Mouse (Mus musculus): ENCODE data around the gene Ankef1. TPM values are rescaled to one million over a fixed set of nuclear protein-coding genes. Genes with fewer than 3 reads are reported as not detected.

The Ankef1 gene
- 0.65 and 0.88 TPM in 2 replicates for polyA plus RNA-seq (2016; fragmentation: Nextera tagmentation; extraction: Ambion mirVana)

DNA sequence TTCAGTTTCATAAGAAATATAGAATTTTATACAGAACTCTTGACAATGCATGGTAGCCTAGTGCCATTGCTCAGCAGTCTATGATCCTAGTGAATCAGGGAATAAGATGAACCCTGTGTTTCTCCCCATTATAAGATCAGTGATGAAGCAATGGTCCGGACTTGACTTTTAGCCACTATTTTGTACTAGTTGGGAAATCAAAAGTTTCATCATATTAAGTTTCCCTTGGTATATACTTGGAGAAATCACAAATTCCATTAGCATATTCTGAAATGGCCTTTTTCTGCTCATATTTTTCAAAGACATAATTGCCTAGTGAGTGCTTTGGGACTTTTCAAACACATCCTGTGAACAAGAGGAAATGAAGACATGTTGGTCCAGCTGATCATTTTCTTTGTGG lies at the start of gene Ankef1:
Gene Ankef1, plus strand, starts transcription at position 260 of the 400 bp plus-strand sequence.
- Histone ChIP-seq H3K9ac (replicated peaks) (no peak within 1 kb of the TSS), H3K36me3 (no peaks in the 10 kb centered on the region), H3K27me3 (no peaks in the 10 kb centered on the region), H3K9me3 (no peaks in the 10 kb centered on the region), H3K27ac (replicated peaks) (no peak within 1 kb of the TSS), H3K4me2 (replicated peaks) (no peak within 1 kb of the TSS), H3K4me3 (no peak within 1 kb of the TSS), H3K4me1 (no peaks in the 10 kb centered on the region)
- no peak for ATAC-seq (ENCODE audit: low FRiP score, low read depth)
- 97% methylated on average over 1 of the region's 1 CpGs for WGBS

DNA sequence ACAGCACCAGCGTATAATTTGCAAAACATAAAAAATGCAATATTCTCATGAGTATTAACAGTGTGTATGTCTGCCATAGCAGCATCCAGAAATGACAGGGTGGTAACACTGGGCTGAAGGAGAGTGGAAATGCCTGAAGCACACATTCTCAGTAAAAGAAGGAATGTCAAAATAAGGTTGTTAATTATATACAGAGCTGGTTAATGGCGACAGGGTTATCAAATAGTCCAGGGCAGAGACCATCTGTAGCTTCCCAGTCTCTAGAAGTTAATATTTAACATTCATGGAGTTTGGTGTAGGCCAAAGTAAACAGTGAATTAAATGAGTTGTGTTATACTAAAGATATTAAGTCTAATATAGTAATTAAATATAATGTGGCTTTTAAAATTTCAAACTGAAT lies 45.2 kb upstream of the Ankef1 start:
- H3K9me3 ChIP-seq = no peaks in the 10 kb centered on the region
- H3K4me3 ChIP-seq = no peak overlapping the region
- no peaks in the 10 kb centered on the region for H3K36me3 ChIP-seq
- H3K27me3 ChIP-seq = no peaks in the 10 kb centered on the region
- WGBS = 83% methylated on average over 2 of the region's 2 CpGs
- H3K27ac ChIP-seq (replicated peaks) = no peak overlapping the region
- no peak overlapping the region for H3K4me2 ChIP-seq (replicated peaks)
- ATAC-seq (ENCODE audit: low FRiP score, low read depth) = no peak
- no peaks in the 10 kb centered on the region for H3K4me1 ChIP-seq
- H3K9ac ChIP-seq (replicated peaks) = no peak overlapping the region

DNA sequence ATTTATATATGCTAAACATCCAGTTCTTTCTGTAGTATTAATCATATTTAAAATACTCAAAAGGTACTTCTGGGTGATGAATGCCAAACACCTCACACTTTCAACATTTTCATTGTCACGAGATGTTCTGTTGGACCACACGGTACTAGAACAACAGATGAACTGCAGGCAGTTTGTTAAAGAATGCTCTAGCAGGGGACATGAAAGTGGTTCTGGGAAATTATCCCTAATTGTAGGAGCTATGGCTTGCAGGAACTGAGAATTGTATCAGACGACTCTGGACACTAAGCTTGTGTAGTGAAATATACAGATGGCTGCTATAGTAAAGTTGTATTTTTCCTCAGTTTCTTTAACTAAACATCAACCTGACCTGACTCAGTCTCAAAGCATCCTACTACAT lies 44.8 kb upstream of the Ankef1 start:
- 90% methylated on average over 3 of the region's 3 CpGs for WGBS

DNA sequence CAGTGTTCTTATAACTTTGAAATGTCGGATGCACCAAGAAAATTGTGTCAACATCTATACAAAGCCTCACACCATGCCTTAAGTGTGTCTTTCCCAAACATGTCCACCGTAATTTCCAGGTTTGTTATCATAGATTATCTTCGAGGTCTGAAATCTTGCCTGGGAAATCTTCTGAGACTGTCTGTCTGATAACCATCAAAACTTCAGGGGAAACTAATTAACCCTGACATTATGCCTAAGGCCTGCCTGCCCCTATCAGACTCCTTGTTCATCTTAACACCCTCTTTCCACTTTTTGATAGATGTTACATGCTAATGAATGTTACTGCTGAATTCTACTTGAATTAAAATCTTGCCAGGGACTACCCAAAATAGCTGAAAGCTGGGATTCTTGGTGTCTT lies 24.1 kb upstream of the Ankef1 start:
- H3K27ac ChIP-seq (replicated peaks) = no peak overlapping the region
- H3K4me2 ChIP-seq (replicated peaks) = no peak overlapping the region
- no peak for ATAC-seq (ENCODE audit: low FRiP score, low read depth)

More for the DNA sequence above, 44.8 kb upstream of the Ankef1 start:
- no peaks in the 10 kb centered on the region for H3K4me1 ChIP-seq
- no peaks in the 10 kb centered on the region for H3K9me3 ChIP-seq
- no peaks in the 10 kb centered on the region for H3K27me3 ChIP-seq
- no peak for ATAC-seq (ENCODE audit: low FRiP score, low read depth)
- H3K36me3 ChIP-seq = no peaks in the 10 kb centered on the region
- H3K27ac ChIP-seq (replicated peaks) = no peak overlapping the region
- no peak overlapping the region for H3K9ac ChIP-seq (replicated peaks)
- H3K4me3 ChIP-seq = no peak overlapping the region
- no peak overlapping the region for H3K4me2 ChIP-seq (replicated peaks)

DNA sequence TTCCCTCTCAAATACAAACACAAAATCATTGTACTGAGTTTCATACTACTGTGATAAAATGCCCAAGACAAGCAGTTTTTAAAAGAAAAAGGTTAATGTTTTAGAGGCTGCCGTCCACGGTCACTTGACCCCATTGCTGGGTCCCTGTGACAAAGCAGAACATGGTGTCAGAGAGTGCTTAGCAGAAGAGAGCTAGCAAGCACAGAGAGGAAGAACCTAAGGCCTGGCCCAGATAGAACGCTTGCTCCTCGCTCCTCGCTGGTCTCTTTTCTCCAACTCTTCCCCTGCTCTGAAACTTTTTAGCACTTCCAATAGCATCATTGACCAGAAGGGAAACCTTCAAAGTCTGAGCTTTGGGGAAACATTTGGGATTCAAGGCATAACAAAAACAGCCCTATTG lies 19.4 kb upstream of the Ankef1 start:
- Histone ChIP-seq H3K9me3 (no peaks in the 10 kb centered on the region), H3K9ac (replicated peaks) (no peak overlapping the region), H3K27me3 (no peaks in the 10 kb centered on the region), H3K36me3 (no peaks in the 10 kb centered on the region), H3K27ac (replicated peaks) (no peak overlapping the region), H3K4me1 (no peaks in the 10 kb centered on the region; the same call in 1 of the 2 replicates), H3K4me2 (replicated peaks) (no peak overlapping the region), H3K4me3 (no peak overlapping the region)
- no peak for ATAC-seq (ENCODE audit: low FRiP score, low read depth)
- 81% methylated on average over 5 of the region's 5 CpGs for WGBS

More for the DNA sequence above, 24.1 kb upstream of the Ankef1 start:
- H3K36me3 ChIP-seq = no peaks in the 10 kb centered on the region
- H3K27me3 ChIP-seq = no peaks in the 10 kb centered on the region
- no peaks in the 10 kb centered on the region for H3K9me3 ChIP-seq
- 74% methylated on average over 3 of the region's 3 CpGs for WGBS
- H3K4me3 ChIP-seq = no peak overlapping the region
- H3K9ac ChIP-seq (replicated peaks) = no peak overlapping the region
- no peaks in the 10 kb centered on the region for H3K4me1 ChIP-seq

DNA sequence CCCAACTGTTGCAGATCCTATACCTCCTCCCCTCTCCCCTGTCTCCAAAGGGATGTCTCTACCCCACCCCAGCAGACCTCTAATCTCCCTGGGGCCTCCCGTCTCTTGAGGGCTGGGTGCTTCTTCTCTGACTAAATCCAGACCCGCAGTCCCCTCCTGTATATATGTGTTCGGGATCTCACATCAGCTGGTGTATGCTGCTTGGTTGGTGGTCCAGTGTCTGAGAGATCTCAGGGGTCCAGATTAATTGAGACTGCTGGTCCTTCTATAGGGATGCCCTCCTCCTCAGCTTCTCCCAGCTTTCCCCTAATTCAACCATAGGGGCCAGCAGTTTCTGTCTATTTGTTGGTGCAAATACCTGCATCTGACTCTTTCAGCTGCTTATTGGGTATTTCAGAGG lies 18.7 kb upstream of the Ankef1 start:
- no peak for ATAC-seq (ENCODE audit: low FRiP score, low read depth)
- H3K4me3 ChIP-seq = no peak overlapping the region
- no peak overlapping the region for H3K27ac ChIP-seq (replicated peaks)
- no peak overlapping the region for H3K9ac ChIP-seq (replicated peaks)
- H3K9me3 ChIP-seq = no peaks in the 10 kb centered on the region
- H3K4me1 ChIP-seq = no peaks in the 10 kb centered on the region; the same call in 1 of the 2 replicates
- H3K36me3 ChIP-seq = no peaks in the 10 kb centered on the region
- H3K4me2 ChIP-seq (replicated peaks) = no peak overlapping the region
- 75% methylated on average over 3 of the region's 3 CpGs for WGBS
- no peaks in the 10 kb centered on the region for H3K27me3 ChIP-seq

DNA sequence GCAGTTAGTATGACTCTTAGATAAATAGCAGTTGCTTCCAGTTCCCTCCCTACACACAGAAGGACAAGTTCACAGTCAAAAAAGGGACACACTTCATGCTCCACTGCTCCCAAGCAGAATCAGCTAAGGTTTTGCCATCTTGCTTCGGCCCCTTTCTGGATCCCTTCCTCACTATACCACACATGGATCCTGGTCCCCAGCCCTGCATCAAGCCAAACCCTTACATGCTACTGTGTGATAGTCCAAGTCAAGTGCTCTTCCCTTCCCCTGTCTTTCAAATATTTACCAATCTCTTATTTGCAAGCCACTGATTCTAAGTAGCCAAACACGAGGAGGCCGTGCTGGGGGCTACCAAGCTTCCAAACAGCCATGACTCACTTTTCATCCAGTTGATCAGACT lies 16.8 kb upstream of the Ankef1 start:
- Histone ChIP-seq H3K9me3 (no peaks in the 10 kb centered on the region), H3K4me1 (no peaks in the 10 kb centered on the region; the same call in 1 of the 2 replicates), H3K27me3 (no peaks in the 10 kb centered on the region), H3K9ac (replicated peaks) (no peak overlapping the region), H3K36me3 (no peaks in the 10 kb centered on the region), H3K27ac (replicated peaks) (no peak overlapping the region), H3K4me3 (no peak overlapping the region), H3K4me2 (replicated peaks) (no peak overlapping the region)
- 69% methylated on average over 3 of the region's 3 CpGs for WGBS
- ATAC-seq (ENCODE audit: low FRiP score, low read depth) = no peak

DNA sequence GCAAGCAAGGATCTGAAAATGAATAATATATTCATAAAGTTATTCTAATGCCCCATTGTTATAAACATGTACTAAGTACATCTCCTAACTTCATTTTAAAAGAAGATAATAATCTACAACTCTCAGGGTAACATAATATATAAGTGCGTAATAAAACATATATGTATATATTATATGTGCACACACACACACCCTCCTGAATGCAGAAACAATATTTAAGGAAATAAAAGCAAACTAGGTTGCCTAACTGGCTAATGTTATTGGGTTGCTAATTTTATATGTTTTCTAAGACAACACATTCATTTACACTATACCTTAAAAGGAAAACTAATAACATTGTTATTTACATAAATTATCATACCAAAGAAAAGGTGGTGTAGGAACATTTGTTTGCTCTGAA lies 16.3 kb upstream of the Ankef1 start:
- ATAC-seq (ENCODE audit: low FRiP score, low read depth) = peak; percentile 39; the same call in 1 of the 2 replicates
- Histone ChIP-seq H3K9ac (replicated peaks) (no peak overlapping the region), H3K36me3 (no peaks in the 10 kb centered on the region), H3K27ac (replicated peaks) (no peak overlapping the region), H3K9me3 (no peaks in the 10 kb centered on the region), H3K4me1 (no peaks in the 10 kb centered on the region; the same call in 1 of the 2 replicates), H3K4me3 (no peak overlapping the region), H3K4me2 (replicated peaks) (no peak overlapping the region), H3K27me3 (no peaks in the 10 kb centered on the region)
- WGBS = 98% methylated on average over 1 of the region's 1 CpGs

DNA sequence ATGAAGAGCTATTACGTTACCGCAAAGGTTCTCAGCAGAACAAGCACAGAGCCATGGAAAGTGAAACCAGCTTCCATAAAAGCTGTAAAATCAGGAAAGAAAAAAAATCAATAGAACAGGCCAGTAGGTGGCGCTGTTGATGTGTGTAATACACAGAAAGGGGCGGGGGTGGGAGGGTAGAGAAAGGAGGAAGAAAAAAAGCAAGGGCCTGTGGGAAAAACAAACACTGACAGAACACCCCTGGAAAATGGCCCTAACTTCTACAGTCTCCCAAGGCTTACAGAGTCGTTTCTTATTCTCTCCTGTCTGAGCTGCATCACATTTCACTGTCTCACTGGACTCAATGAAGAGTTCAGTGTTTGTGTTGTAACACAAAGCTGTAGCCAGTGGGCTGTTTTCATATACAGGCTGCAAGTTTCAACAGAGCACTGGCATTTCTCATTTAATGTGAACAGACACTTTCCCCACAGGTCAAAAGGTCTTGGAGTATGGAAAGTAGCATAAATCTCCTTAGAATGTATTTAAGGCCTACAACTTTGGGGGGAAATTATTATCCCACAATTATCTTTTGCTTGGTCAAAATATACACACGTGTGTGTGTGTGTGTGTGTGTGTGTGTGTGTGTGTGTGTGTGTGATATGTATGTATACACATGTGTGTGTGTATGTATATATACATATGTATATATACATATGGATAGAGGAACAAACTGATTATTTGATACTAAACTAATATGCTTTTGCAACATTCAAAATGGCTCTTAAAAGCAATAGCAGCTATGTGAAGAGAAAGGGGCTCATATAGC lies 15.7 kb upstream of the Ankef1 start:
- Histone ChIP-seq H3K36me3 (no peaks in the 10 kb centered on the region), H3K9ac (replicated peaks) (no peak overlapping the region), H3K27me3 (no peaks in the 10 kb centered on the region), H3K4me1 (no peaks in the 10 kb centered on the region; the same call in 1 of the 2 replicates), H3K27ac (replicated peaks) (no peak overlapping the region), H3K4me2 (replicated peaks) (no peak overlapping the region), H3K9me3 (no peaks in the 10 kb centered on the region), H3K4me3 (no peak overlapping the region)
- WGBS = 16% methylated on average over 6 of the region's 6 CpGs
- peak; percentile 91 for ATAC-seq (ENCODE audit: low FRiP score, low read depth)

DNA sequence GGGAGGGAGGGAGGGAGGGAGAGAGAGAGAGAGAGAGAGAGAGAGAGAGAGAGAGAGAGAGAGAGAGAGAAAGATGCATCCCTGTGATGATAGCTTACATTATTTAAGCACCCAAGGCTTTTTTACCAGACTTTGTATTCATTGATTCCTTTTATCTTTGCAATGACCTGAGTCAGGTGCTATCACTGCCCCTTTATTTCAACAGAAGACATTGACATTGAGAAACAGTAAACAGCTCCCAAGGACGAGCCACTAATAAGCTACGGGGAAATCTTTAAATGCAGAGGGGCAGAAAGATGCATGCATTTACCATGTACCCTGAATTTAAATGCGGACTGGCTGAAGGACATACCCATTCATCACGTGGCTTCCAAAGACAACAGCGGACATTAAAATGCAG lies 14.7 kb upstream of the Ankef1 start:
- 76% methylated on average over 5 of the region's 5 CpGs for WGBS
- H3K27ac ChIP-seq (replicated peaks) = no peak overlapping the region
- H3K27me3 ChIP-seq = no peaks in the 10 kb centered on the region
- no peaks in the 10 kb centered on the region; the same call in 1 of the 2 replicates for H3K4me1 ChIP-seq
- H3K36me3 ChIP-seq = no peaks in the 10 kb centered on the region
- H3K4me3 ChIP-seq = no peak overlapping the region
- H3K4me2 ChIP-seq (replicated peaks) = no peak overlapping the region
- H3K9ac ChIP-seq (replicated peaks) = no peak overlapping the region
- H3K9me3 ChIP-seq = no peaks in the 10 kb centered on the region
- no peak for ATAC-seq (ENCODE audit: low FRiP score, low read depth)

DNA sequence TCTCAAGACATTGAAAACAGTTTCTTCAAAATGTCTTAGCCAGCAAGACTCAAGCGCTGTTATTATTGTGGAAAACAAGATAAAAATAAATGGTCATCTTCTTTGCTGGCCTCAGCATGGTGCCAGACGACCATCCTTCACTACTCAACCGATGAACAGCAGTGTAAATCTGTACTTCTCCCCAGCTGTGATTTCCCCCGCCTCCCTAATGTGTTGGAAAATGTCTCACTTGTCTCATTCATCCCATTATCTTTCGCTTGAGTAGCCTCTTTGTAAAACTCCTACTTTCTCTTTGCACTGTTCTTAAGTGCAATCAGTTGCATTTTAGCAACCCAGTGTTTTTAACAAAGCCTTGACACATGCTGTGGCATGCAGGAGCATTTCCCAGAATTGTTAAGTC lies 9.4 kb downstream of the Ankef1 start:
- Histone ChIP-seq H3K4me1 (peaks cover 9% of the 10 kb centered on the region), H3K9me3 (no peaks in the 10 kb centered on the region), H3K27ac (replicated peaks) (no peak overlapping the region), H3K4me3 (no peak overlapping the region), H3K27me3 (no peaks in the 10 kb centered on the region), H3K4me2 (replicated peaks) (no peak overlapping the region), H3K36me3 (no peaks in the 10 kb centered on the region), H3K9ac (replicated peaks) (no peak overlapping the region)
- ATAC-seq (ENCODE audit: low FRiP score, low read depth) = 0 out of 2 replicates have a peak, but pooled peaks have one; percentile 54
- WGBS = 20% methylated on average over 5 of the region's 5 CpGs

DNA sequence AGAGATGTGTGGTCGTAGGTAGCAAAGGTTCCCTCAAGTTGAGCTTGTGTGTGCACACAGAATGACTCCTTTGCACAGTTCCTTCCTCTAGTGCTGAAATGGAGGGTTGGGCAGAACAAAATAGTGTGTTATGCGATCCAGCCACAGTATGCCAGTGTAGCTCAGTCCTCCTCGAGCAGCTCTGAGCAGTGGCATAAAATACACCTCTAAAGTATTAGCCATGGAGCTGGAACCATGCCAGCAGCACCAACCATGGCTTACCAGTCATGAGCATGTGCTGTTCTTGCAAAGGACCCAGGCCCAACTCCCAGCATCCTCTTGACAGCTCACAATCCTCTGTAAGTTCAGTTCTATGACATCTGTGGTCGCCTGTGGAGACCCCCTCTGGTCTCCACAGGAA lies 10.0 kb downstream of the Ankef1 start:
- no peak for ATAC-seq (ENCODE audit: low FRiP score, low read depth)
- H3K9ac ChIP-seq (replicated peaks) = no peak overlapping the region
- H3K36me3 ChIP-seq = no peaks in the 10 kb centered on the region
- peaks cover 9% of the 10 kb centered on the region for H3K4me1 ChIP-seq
- no peak overlapping the region for H3K27ac ChIP-seq (replicated peaks)
- no peak overlapping the region for H3K4me3 ChIP-seq
- WGBS = 72% methylated on average over 4 of the region's 4 CpGs
- no peak overlapping the region for H3K4me2 ChIP-seq (replicated peaks)
- no peaks in the 10 kb centered on the region for H3K9me3 ChIP-seq
- no peaks in the 10 kb centered on the region for H3K27me3 ChIP-seq

Data from midbrain, embryonic 12.5 days (tissue).